Mouse (Mus musculus) bone marrow, adult 2 months (tissue): ENCODE results near the gene Ccnj. TPM values are rescaled to one million over a fixed set of nuclear protein-coding genes. Genes with fewer than 3 reads are reported as not detected.
A peak's percentile ranks its signal among the peaks of the same experiment; 100 is the strongest.

ENCODE experiments used
- H3K27ac ChIP-seq: fragments of 200-500 bp; 2 replicates; pipeline ENCODE4 v1.5.1; 2012; ENCODE audit warnings: low read depth, mild to moderate bottlenecking, control low read depth, inconsistent platforms, low read length; ENCODE audit not compliant: control insufficient read depth, poor library complexity, insufficient read depth
- H3K4me1 ChIP-seq: fragments of 200-500 bp; 2 replicates; pipeline ENCODE4 v1.6.1; 2011; ENCODE audit warnings: low read length; ENCODE audit not compliant: control insufficient read depth, insufficient read depth
- H3K4me3 ChIP-seq: fragments of 200-500 bp; replicated peaks from 2 replicates; pipeline ENCODE3; 2011; ENCODE audit warnings: mild to moderate bottlenecking, low read depth, low read length, control low read depth; ENCODE audit not compliant: control insufficient read depth
- CTCF ChIP-seq: fragments of 200-500 bp; IDR thresholded peaks from 2 replicates; pipeline ENCODE4 v1.5.1; 2011; ENCODE audit warnings: low read length, control low read depth; ENCODE audit not compliant: control insufficient read depth, insufficient read depth
- POLR2A ChIP-seq: fragments of 200-500 bp; IDR thresholded peaks from 2 replicates; pipeline ENCODE4 v1.6.1; 2011; ENCODE audit warnings: low read depth, mild to moderate bottlenecking, control low read depth, low read length, borderline replicate concordance; ENCODE audit not compliant: control insufficient read depth
- WGBS: fragments of 180-500 bp; shearing (Covaris S2); methylation state at CpG from one replicate; pipeline ENCODE4 v1.1.7; 2018; 5-methylcytosine and 5-hydroxymethylcytosine counted together
- polyA plus RNA-seq: library from polyadenylated mRNA; stranded (reverse); fragments of >200 nt; gene quantifications from 2 replicates; pipeline ENCODE4 v1.2.4, GENCODE M21; 2011; ENCODE audit warnings: low replicate concordance; ENCODE audit not compliant: missing spikeins, insufficient read depth, insufficient read length

Ccnj gene
- polyA plus RNA-seq, result 5.6 and 8.6 TPM in 2 replicates

- Histone ChIP-seq H3K4me3 (peak within 1 kb of the TSS; percentile 76), H3K27ac (peak within 1 kb of the TSS; percentile 94), H3K4me1 (no peaks in the 10 kb centered on the region; the same call in none of the 2 replicates)
- WGBS, result under 1% methylated on average over 71 of the region's 71 CpGs
- TF ChIP-seq CTCF (no peak), POLR2A (no peak)
Observed at GRCm38 (mm10) chr19:40830703-40831415, at the start of gene Ccnj. Ccnj (plus strand) TSS chr19:40831279.

DNA sequence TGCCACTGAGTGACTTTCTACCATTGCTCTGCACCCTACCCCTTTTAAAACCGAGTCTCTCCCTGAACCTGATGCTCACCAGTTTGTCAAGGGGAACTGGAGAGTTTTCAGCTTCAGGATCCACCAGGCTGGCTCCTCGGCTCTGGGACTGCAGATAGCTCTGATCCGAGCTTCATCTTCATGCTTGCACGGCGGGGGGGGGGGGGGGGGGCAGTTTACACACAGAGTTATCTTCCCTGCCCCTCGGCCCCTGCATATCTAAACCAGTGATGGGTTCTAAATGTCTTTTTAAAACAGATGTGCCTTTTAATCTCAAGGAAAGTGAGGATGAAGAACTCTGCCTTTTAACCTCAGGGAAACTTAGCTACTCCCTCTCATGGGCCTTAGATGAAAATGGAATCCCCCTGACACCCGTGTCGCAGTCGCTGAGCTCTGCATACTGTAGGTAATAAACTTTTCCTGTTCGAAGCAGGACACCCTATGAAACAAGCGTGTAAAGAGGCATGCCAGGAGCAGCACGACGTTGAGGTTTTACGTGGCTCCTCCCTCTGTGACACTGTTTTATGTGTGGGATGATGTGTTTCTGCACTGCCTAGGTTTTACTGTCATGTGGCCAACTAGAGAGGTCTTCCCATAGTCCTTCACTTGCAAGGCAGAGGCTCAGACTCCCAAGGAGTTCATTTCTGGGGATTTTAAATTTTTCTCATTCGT, 42.9 kb upstream of the Ccnj start:
- no peak for TF ChIP-seq POLR2A
- TF ChIP-seq CTCF, result no peak
- Histone ChIP-seq H3K4me3 (no peak overlapping the region), H3K27ac (no peak overlapping the region), H3K4me1 (no peaks in the 10 kb centered on the region; the same call in 1 of the 2 replicates)
- 54% methylated on average over 15 of the region's 15 CpGs for WGBS

GRCm38 (mm10) chr19:40788715-40789084, 42.4 kb upstream of the Ccnj start:
- 20% methylated on average over 2 of the region's 2 CpGs for WGBS
- H3K4me3 ChIP-seq, result no peak overlapping the region
- H3K4me1 ChIP-seq, result no peaks in the 10 kb centered on the region; the same call in 1 of the 2 replicates
- no peak overlapping the region for H3K27ac ChIP-seq
- TF ChIP-seq CTCF, result no peak
- no peak for TF ChIP-seq POLR2A

DNA sequence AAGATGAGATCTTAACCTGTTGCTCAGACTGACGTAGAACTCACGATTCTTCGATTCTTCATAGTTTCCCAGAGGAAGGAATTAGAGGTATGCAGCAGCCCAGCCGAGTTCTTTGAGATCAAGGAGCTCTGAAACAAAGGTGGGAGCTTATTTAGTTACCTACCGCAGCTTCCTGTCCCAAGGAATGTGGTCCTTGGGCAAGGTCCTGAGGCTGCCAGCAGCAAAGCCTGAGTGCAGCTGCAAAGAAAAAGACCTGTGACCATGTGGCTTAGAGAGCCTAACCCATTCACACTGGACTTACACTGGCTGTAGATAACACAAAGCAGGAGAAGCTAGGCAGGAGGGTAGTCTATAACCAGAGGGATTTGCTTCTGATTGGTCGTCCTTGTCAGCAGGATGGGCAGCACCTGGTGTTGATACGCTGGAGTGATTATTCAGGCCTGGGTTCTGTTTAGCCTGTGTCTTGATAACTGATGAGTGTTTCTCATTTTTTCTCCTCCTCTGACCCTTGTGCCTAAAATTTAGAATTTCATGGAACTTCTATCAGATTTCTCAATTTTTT, 25.8 kb upstream of the Ccnj start:
- no peak overlapping the region for H3K4me3 ChIP-seq
- 85% methylated on average over 7 of the region's 7 CpGs for WGBS
- no peak for TF ChIP-seq CTCF
- no peak for TF ChIP-seq POLR2A
- H3K4me1 ChIP-seq, result no peaks in the 10 kb centered on the region
- H3K27ac ChIP-seq, result no peak overlapping the region

DNA sequence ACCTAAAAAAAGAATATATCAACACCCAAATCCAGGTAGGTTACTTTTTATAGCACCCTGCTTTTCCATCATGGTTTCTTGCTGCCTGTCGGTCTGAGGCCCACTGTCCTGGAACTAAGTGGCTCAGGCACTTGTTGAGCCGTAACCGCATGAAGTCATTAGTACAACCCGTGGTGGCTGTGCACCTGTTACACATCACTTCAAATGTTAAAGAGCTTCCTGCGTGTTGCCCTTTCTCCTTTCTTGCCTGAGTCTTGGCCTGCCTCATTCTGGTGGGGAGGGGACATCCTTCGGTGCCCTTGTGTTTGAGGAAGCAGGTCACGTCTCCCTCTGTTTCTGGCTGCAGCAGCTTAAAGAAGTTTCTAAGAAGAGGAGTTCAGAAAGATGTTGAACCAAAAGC, 21.2 kb upstream of the Ccnj start:
- Histone ChIP-seq H3K4me1 (peaks cover 4% of the 10 kb centered on the region), H3K4me3 (no peak overlapping the region), H3K27ac (no peak overlapping the region)
- TF ChIP-seq CTCF (no peak), POLR2A (no peak)
- WGBS, result 20% methylated on average over 7 of the region's 7 CpGs

DNA sequence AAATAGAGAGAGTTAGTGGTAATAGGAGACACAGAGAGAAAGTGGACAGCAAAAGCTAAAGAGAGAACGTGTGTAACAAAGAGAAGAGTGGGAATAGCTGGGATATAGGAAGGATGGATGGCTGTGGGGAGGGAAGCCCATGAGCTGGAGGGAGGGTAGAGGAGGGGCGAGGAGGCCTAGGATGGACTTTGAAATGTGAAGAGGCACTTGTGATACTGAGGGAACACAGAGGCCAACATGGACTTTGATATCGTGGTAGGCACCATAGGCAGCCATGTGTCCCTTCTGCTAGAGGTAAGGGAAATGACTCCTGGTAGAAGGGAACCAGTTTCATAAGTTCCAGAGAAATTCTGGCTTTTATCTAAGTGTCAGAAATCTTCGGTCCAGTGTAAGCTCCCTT, 19.2 kb upstream of the Ccnj start:
- H3K4me1 ChIP-seq, result peaks cover 4% of the 10 kb centered on the region
- WGBS, result 89% methylated on average over 4 of the region's 4 CpGs
- TF ChIP-seq POLR2A, result no peak
- TF ChIP-seq CTCF, result no peak

GRCm38 (mm10) chr19:40812778-40813177, 18.3 kb upstream of the Ccnj start:
- Histone ChIP-seq H3K27ac (no peak overlapping the region; the same call in 1 of the 2 replicates), H3K4me1 (peaks cover 4% of the 10 kb centered on the region), H3K4me3 (no peak overlapping the region)
- WGBS, result 45% methylated on average over 3 of the region's 3 CpGs
- TF ChIP-seq CTCF (no peak), POLR2A (no peak)

More for the DNA sequence above, 19.2 kb upstream of the Ccnj start:
- Histone ChIP-seq H3K27ac (no peak overlapping the region), H3K4me3 (no peak overlapping the region)

DNA sequence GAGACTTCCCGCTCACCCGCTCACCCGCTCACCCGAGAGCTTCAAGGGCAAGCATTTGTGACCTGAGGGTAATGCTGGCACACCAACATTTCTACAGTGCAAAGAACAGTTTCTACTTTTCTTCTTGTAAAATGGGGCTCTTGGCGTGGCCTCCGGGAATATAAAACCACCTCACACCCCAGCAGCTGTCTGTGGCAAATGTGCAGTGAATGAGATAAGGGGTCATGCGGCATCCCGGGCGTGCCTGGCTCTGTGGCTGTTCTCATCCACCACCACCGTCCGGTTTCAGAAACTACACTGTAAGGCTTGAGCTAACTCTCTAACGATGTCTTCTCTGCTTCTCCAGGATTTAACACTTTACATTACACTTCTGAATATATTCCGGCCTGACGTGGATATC, 17.7 kb upstream of the Ccnj start:
- 14% methylated on average over 14 of the region's 14 CpGs for WGBS
- H3K4me3 ChIP-seq, result peak overlapping the region; percentile 47
- TF ChIP-seq CTCF (no peak), POLR2A (peak; percentile 62; the same call in 1 of the 2 replicates)
- peaks cover 4% of the 10 kb centered on the region for H3K4me1 ChIP-seq
- H3K27ac ChIP-seq, result peak overlapping the region; percentile 97
